Mouse (Mus musculus) MEL (cell line): ENCODE data around the gene Hsd3b7. TPM values are rescaled to one million over a fixed set of nuclear protein-coding genes. Genes with fewer than 3 reads are reported as not detected.

Experiments used
- DNase-seq: peaks from one replicate; pipeline ENCODE4 v3.0.0; 2011; ENCODE audit warnings: low read depth, low spot score
- H3K27ac ChIP-seq: 2 replicates; pipeline ENCODE4 v1.5.1; 2012; ENCODE audit warnings: low read depth, mild to moderate bottlenecking, control low read depth, low read length, moderate library complexity; ENCODE audit not compliant: control insufficient read depth
- H3K27me3 ChIP-seq, 2 experiments: fragments of 150-350 bp in 1 of 2; sonication (generic) in 1 of 2; 2 replicates each; pipeline ENCODE4 v1.6.1; 2012; ENCODE audit warnings: low read length in 2 of 2, mild to moderate bottlenecking in 2 of 2, improper control_type of control experiment in 1 of 2, moderate library complexity in 1 of 2; ENCODE audit not compliant: insufficient read depth in 2 of 2, control insufficient read depth in 1 of 2
- H3K36me3 ChIP-seq, 2 experiments: 2 replicates each; pipeline ENCODE4 v1.6.1; 2012 to 2014; ENCODE audit warnings: low read length in 2 of 2, improper control_type of control experiment in 1 of 2, inconsistent platforms in 1 of 2, mild to moderate bottlenecking in 1 of 2; ENCODE audit not compliant: insufficient read depth in 2 of 2, control insufficient read depth in 1 of 2
- H3K4me1 ChIP-seq, 2 experiments: fragments of 150-350 bp in 1 of 2; sonication (generic) in 1 of 2; 2 replicates each; pipeline ENCODE4 v1.6.1; 2012; ENCODE audit warnings: low read length in 2 of 2, improper control_type of control experiment in 1 of 2, mild to moderate bottlenecking in 1 of 2; ENCODE audit not compliant: insufficient read depth in 2 of 2, control insufficient read depth in 1 of 2
- H3K4me3 ChIP-seq, 2 experiments: fragments of 150-350 bp in 1 of 2; sonication (generic) in 1 of 2; 2 replicates each; pipeline ENCODE4 v1.5.1; 2012; ENCODE audit warnings: low read depth in 2 of 2, low read length in 2 of 2, mild to moderate bottlenecking in 2 of 2, moderate library complexity in 2 of 2, control low read depth in 1 of 2, improper control_type of control experiment in 1 of 2; ENCODE audit not compliant: control insufficient read depth in 1 of 2, insufficient read depth in 1 of 2
- H3K79me2 ChIP-seq: 2 replicates; pipeline ENCODE4 v1.6.1; 2012; ENCODE audit warnings: mild to moderate bottlenecking, low read length, moderate library complexity; ENCODE audit not compliant: control insufficient read depth, poor library complexity, insufficient read depth
- H3K9ac ChIP-seq: 2 replicates; pipeline ENCODE4 v1.6.1; 2012; ENCODE audit warnings: low read depth, mild to moderate bottlenecking, control low read depth, low read length, moderate library complexity; ENCODE audit not compliant: control insufficient read depth, poor library complexity, severe bottlenecking
- H3K9me3 ChIP-seq: fragments of 150-350 bp; sonication (generic); replicated peaks from 2 replicates; pipeline ENCODE4 v1.6.1; 2012; ENCODE audit warnings: mild to moderate bottlenecking, low read length, improper control_type of control experiment, moderate library complexity; ENCODE audit not compliant: insufficient read depth
- CHD2 ChIP-seq: IDR thresholded peaks from 2 replicates; pipeline ENCODE4 v1.6.1; 2011; ENCODE audit warnings: low read length, improper control_type of control experiment
- CTCF ChIP-seq, 3 experiments: IDR thresholded peaks in 2 of 3; conservative IDR thresholded peaks in 1 of 3; 2 replicates each; pipeline ENCODE4 v1.5.1; 2011 to 2012; ENCODE audit warnings: low read length in 3 of 3, low read depth in 2 of 3, mild to moderate bottlenecking in 2 of 3, improper control_type of control experiment in 1 of 3, inconsistent platforms in 1 of 3, mixed read lengths in 1 of 3, moderate library complexity in 1 of 3; ENCODE audit not compliant: control insufficient read depth in 1 of 3, insufficient read depth in 1 of 3, poor library complexity in 1 of 3, severe bottlenecking in 1 of 3
- ETS1 ChIP-seq: IDR thresholded peaks from 2 replicates; pipeline ENCODE4 v1.6.1; 2012; ENCODE audit warnings: low read depth, mild to moderate bottlenecking, inconsistent platforms, low read length, improper control_type of control experiment, moderate library complexity
- GABPA ChIP-seq: IDR thresholded peaks from 2 replicates; pipeline ENCODE4 v1.6.1; 2012; ENCODE audit warnings: low read depth, mild to moderate bottlenecking, inconsistent platforms, low read length, improper control_type of control experiment, moderate library complexity
- GATA1 ChIP-seq: IDR thresholded peaks from 2 replicates; pipeline ENCODE4 v1.6.1; 2011; ENCODE audit warnings: low read depth, low read length, improper control_type of control experiment
- HCFC1 ChIP-seq: IDR thresholded peaks from 2 replicates; pipeline ENCODE4 v1.6.1; 2012; ENCODE audit warnings: low read depth, mild to moderate bottlenecking, inconsistent platforms, low read length, improper control_type of control experiment, moderate library complexity
- JUND ChIP-seq: IDR thresholded peaks from 2 replicates; pipeline ENCODE4 v1.6.1; 2011; ENCODE audit warnings: low read depth, mild to moderate bottlenecking, improper control_type of control experiment, low read length
- KAT2A ChIP-seq: conservative IDR thresholded peaks from 2 replicates; pipeline ENCODE4 v1.6.1; 2012; ENCODE audit warnings: low read depth, low read length, improper control_type of control experiment, inconsistent platforms
- MAFK ChIP-seq: IDR thresholded peaks from 2 replicates; pipeline ENCODE4 v1.6.1; 2011; ENCODE audit warnings: low read depth, mild to moderate bottlenecking, low read length, improper control_type of control experiment, borderline replicate concordance
- MAZ ChIP-seq: IDR thresholded peaks from 2 replicates; pipeline ENCODE4 v1.6.1; 2012; ENCODE audit warnings: low read depth, mild to moderate bottlenecking, inconsistent platforms, low read length, improper control_type of control experiment
- MEF2A ChIP-seq: IDR thresholded peaks from 2 replicates; pipeline ENCODE4 v1.6.1; 2014; ENCODE audit warnings: low read depth, mild to moderate bottlenecking, inconsistent platforms, low read length, improper control_type of control experiment; ENCODE audit not compliant: poor library complexity, insufficient replicate concordance, severe bottlenecking; ENCODE audit errors: extremely low read depth
- MXI1 ChIP-seq: IDR thresholded peaks from 2 replicates; pipeline ENCODE4 v1.6.1; 2011; ENCODE audit warnings: mild to moderate bottlenecking, low read depth, low read length, improper control_type of control experiment
- MYB ChIP-seq: IDR thresholded peaks from 2 replicates; pipeline ENCODE4 v1.6.1; 2011; ENCODE audit warnings: mild to moderate bottlenecking, low read depth, low read length, improper control_type of control experiment
- MYC ChIP-seq: IDR thresholded peaks from 2 replicates; pipeline ENCODE4 v1.6.1; 2011; ENCODE audit warnings: low read depth, mild to moderate bottlenecking, low read length, improper control_type of control experiment, moderate library complexity
- NELFE ChIP-seq: IDR thresholded peaks from 2 replicates; pipeline ENCODE4 v1.6.1; 2011; ENCODE audit warnings: low read depth, low read length, improper control_type of control experiment
- POLR2A ChIP-seq, 2 experiments: IDR thresholded peaks; 2 replicates each; pipeline ENCODE4 v1.6.1; 2011 to 2012; ENCODE audit warnings: low read length in 2 of 2, mild to moderate bottlenecking in 2 of 2, control low read depth in 1 of 2, improper control_type of control experiment in 1 of 2, low read depth in 1 of 2, moderate library complexity in 1 of 2; ENCODE audit not compliant: control insufficient read depth in 1 of 2, insufficient read depth in 1 of 2, poor library complexity in 1 of 2
- POLR2AphosphoS5 ChIP-seq: IDR thresholded peaks from 2 replicates; pipeline ENCODE4 v1.6.1; 2012; ENCODE audit warnings: low read depth, borderline replicate concordance, mild to moderate bottlenecking, inconsistent platforms, low read length, moderate library complexity, mixed read lengths
- RCOR1 ChIP-seq: IDR thresholded peaks from 2 replicates; pipeline ENCODE4 v1.6.1; 2012; ENCODE audit warnings: low read depth, mild to moderate bottlenecking, inconsistent platforms, low read length, improper control_type of control experiment
- SMC3 ChIP-seq: IDR thresholded peaks from 2 replicates; pipeline ENCODE4 v1.6.1; 2011; ENCODE audit warnings: low read depth, low read length, improper control_type of control experiment
- TAL1 ChIP-seq: IDR thresholded peaks from 2 replicates; pipeline ENCODE4 v1.6.1; 2012; ENCODE audit warnings: mild to moderate bottlenecking, inconsistent platforms, low read length, moderate library complexity, mixed read lengths
- TCF12 ChIP-seq: IDR thresholded peaks from 2 replicates; pipeline ENCODE4 v1.6.1; 2014; ENCODE audit warnings: low read depth, mild to moderate bottlenecking, inconsistent platforms, low read length, improper control_type of control experiment, moderate library complexity
- UBTF ChIP-seq: IDR thresholded peaks from 2 replicates; pipeline ENCODE4 v1.6.1; 2012; ENCODE audit warnings: low read depth, mild to moderate bottlenecking, inconsistent platforms, low read length, improper control_type of control experiment, moderate library complexity, borderline replicate concordance; ENCODE audit not compliant: insufficient read depth
- USF1 ChIP-seq: IDR thresholded peaks from 2 replicates; pipeline ENCODE4 v1.6.1; 2014; ENCODE audit warnings: low read depth, mild to moderate bottlenecking, inconsistent platforms, low read length, improper control_type of control experiment, moderate library complexity
- USF2 ChIP-seq, 2 experiments: IDR thresholded peaks; 2 replicates each; pipeline ENCODE4 v1.6.1; 2011 to 2012; ENCODE audit warnings: improper control_type of control experiment in 2 of 2, low read length in 2 of 2, borderline replicate concordance in 1 of 2, inconsistent platforms in 1 of 2, low read depth in 1 of 2, mild to moderate bottlenecking in 1 of 2; ENCODE audit not compliant: insufficient read depth in 1 of 2
- ZKSCAN1 ChIP-seq: IDR thresholded peaks from 2 replicates; pipeline ENCODE4 v1.6.1; 2012; ENCODE audit warnings: low read depth, mild to moderate bottlenecking, inconsistent platforms, low read length, improper control_type of control experiment, moderate library complexity
- ZMIZ1 ChIP-seq: IDR thresholded peaks from 2 replicates; pipeline ENCODE4 v1.6.1; 2012; ENCODE audit warnings: low read depth, mild to moderate bottlenecking, inconsistent platforms, low read length, improper control_type of control experiment, moderate library complexity
- ZNF384 ChIP-seq: IDR thresholded peaks from 2 replicates; pipeline ENCODE4 v1.6.1; 2012; ENCODE audit warnings: low read depth, mild to moderate bottlenecking, inconsistent platforms, low read length, improper control_type of control experiment
- polyA plus RNA-seq, 2 experiments: library from polyadenylated mRNA; stranded (reverse) in 1 of 2; unstranded in 1 of 2; fragments of >175 nt in 1 of 2; fragments of >200 nt in 1 of 2; gene quantifications; 2 replicates each; pipeline versions ENCODE4 v1.2.1 to v1.2.4; 2012; ENCODE audit warnings: low replicate concordance in 2 of 2, low read depth in 1 of 2; ENCODE audit not compliant: insufficient read length in 2 of 2, insufficient read depth in 1 of 2, missing spikeins in 1 of 2
- total RNA-seq: library from RNA; depleted of rRNA; stranded (reverse); fragments of 300-350 nt; gene quantifications from 2 replicates; pipeline ENCODE4 v1.2.3, GENCODE M21; 2012

The Hsd3b7 gene
- total and polyA plus RNA-seq, 3 experiments, result 0.75 to 1.4 TPM; not detected in 1

DNA sequence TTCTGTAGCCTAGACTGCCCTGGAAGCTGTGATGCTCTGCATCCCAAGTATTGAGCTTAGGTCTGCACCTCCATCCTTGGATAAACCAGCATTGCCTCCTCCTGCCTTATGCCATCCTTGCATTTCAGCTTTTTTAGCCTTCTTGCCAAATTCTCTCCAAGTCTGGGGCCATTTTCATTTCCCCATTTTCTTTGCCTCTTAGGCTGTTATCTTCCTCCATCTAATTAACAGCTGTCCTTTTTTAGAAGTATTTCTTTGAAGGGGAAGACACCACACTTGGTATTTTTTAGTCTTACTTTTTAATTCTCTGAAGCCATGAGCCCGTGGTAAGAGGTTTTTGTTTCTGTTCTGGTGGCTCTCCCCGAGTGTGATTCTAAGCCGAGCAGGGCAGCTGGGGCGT lies 36.8 kb upstream of the Hsd3b7 start (continued):
- TF ChIP-seq CHD2 (no peak), ZKSCAN1 (no peak), MYB (no peak), RCOR1 (no peak), ZMIZ1 (no peak), USF2 (IDR thresholded peaks at IDR 0.05; ENCODE audit: borderline replicate concordance in 1 of 2, insufficient read depth in 1 of 2, low read depth in 1 of 2, low read length in 2 of 2) (no peak), MEF2A (no peak), MYC (no peak), JUND (no peak)

DNA sequence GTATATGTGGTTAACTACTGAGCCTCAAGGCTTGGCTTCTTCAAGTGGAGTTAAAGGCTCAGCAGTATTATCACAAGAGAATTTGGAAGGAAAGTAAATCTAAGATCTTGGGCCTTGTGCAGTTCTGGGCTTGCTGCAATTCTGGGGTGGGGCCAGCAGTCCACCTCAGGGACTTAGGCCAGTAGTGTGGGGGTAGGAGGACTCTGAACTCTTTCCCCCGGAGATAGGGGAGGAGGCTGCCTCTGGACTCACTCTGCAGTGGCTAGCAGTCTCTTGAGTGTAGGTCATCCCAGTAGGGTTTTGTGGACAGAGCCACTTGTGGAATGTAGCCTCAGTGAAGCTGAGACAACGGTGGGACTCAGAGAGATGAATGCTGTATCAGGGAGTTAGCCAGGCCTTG lies 34.6 kb upstream of the Hsd3b7 start:
- TF ChIP-seq MAZ (no peak), ETS1 (no peak), ZMIZ1 (no peak), HCFC1 (no peak), MXI1 (no peak), USF1 (no peak)
- Histone ChIP-seq H3K27me3 (no peaks in the 10 kb centered on the region), H3K27ac (no peak overlapping the region), H3K9me3 (no peaks in the 10 kb centered on the region), H3K4me3 (no peak overlapping the region), H3K36me3 (peaks cover 0 to 19% of the 10 kb centered on the region in 2 experiments; a peak in 2 of 4 replicates), H3K79me2 (peaks cover 22% of the 10 kb centered on the region), H3K9ac (no peak overlapping the region), H3K4me1 (peaks cover 8 to 26% of the 10 kb centered on the region in 2 experiments)
- no peak for DNase-seq

DNA sequence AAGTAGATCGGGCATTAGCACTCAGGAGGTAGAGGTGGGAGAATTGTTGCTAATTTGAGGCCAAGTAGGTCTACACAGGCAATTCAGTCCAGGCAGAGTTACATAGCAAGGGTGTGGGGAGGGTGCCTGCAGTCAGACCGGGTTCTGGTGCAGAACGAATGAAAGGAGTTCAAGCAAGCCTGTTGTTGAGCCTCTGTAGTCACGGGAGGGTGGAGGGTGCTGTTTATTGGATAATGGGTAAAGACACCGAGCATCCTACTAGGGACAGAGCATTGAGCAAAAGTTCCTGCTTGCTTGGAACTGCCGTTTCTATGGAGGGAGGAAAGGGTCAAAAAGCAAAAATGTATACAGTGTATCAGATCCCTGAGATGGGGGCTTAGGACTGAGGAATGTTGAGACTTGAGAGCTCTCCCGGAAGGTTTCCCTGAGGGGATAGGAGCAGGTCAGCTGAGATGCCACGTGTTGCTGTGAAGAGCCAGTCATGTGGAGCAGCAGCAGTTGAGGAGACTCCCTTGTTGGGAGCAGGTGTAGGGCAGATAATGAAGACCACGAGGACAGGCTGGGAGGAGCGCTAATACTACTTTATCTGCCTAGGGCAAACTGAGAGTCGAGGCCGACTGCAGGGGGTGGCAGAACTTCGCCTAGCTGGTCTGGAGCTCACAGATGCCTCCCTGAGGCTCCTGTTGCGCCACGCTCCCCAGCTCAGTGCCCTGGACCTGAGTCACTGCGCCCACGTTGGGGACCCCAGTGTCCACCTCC lies 33.4 kb upstream of the Hsd3b7 start:
- H3K9ac ChIP-seq, result peak overlapping the region; percentile 78
- no peak for TF ChIP-seq ZNF384
- TF ChIP-seq SMC3, result no peak
- peak in 2 of 3 experiments; percentile 9; a peak in 1 of 6 replicates for TF ChIP-seq CTCF (IDR thresholded peaks at IDR 0.05 in 2 of 3, conservative IDR thresholded peaks at IDR 0.05 in 1 of 3; ENCODE audit: control insufficient read depth in 1 of 3, insufficient read depth in 1 of 3, low read depth in 2 of 3, low read length in 3 of 3, poor library complexity in 1 of 3, severe bottlenecking in 1 of 3)
- peak; percentile 84 for TF ChIP-seq GATA1
- TF ChIP-seq TAL1, result peak; percentile 81
- no peak for TF ChIP-seq KAT2A
- no peak; the same call in 1 of the 2 replicates for TF ChIP-seq MYB
- no peak for TF ChIP-seq MAFK
- TF ChIP-seq UBTF, result no peak
- peak; percentile 73 for TF ChIP-seq NELFE
- no peak for TF ChIP-seq GABPA
- TF ChIP-seq TCF12, result peak; percentile 83
- TF ChIP-seq POLR2A (IDR thresholded peaks at IDR 0.05; ENCODE audit: control insufficient read depth in 1 of 2, insufficient read depth in 1 of 2, low read depth in 1 of 2, low read length in 2 of 2, poor library complexity in 1 of 2), result peak; percentile 54 to 98
- peak; percentile 98 for TF ChIP-seq MXI1
- peak; percentile 100 for TF ChIP-seq MYC
- no peak for TF ChIP-seq POLR2AphosphoS5
- TF ChIP-seq ETS1, result peak; percentile 98

More for the DNA sequence above, 33.4 kb upstream of the Hsd3b7 start:
- Histone ChIP-seq H3K79me2 (peaks cover 24% of the 10 kb centered on the region), H3K4me1 (peaks cover 8 to 36% of the 10 kb centered on the region in 2 experiments), H3K9me3 (no peaks in the 10 kb centered on the region), H3K27me3 (no peaks in the 10 kb centered on the region), H3K27ac (peak overlapping the region; percentile 91), H3K4me3 (peak overlapping the region; percentile 9 to 64), H3K36me3 (peaks cover 0 to 30% of the 10 kb centered on the region in 2 experiments; a peak in 2 of 4 replicates)
- DNase-seq, result peak; percentile 94
